Mouse (Mus musculus) heart, postnatal 0 days (tissue): ENCODE results near the gene Ebf4.

ENCODE experiments used
- CTCF ChIP-seq: IDR thresholded peaks from 2 replicates; pipeline ENCODE4 v1.5.1; 2016; ENCODE audit warnings: antibody characterized with exemption, control low read depth, low read depth
- EP300 ChIP-seq: IDR thresholded peaks from 2 replicates; pipeline ENCODE4 v1.6.1; 2016; ENCODE audit warnings: antibody characterized with exemption, low read depth

GRCm38 (mm10) chr2:130388796-130389195 lies 93.8 kb downstream of the Ebf4 start:
- TF ChIP-seq CTCF (peak; percentile 39), EP300 (no peak)
